Mouse (Mus musculus) heart, postnatal 0 days (tissue): ENCODE results near the gene Ptprj. TPM values are rescaled to one million over a fixed set of nuclear protein-coding genes. Genes with fewer than 3 reads are reported as not detected.
"Not testable (repeated sequence)": the region's sequence is repeated elsewhere in the genome, so short reads cannot be mapped to it uniquely, and the experiment has no call there.

Experiments used
- ATAC-seq: fragments of 200-750 bp; cut with Nextera tagmentation; 2 replicates; pipeline ENCODE4 v1.8.0; 2017; ENCODE audit warnings: low read depth, moderate number of reproducible peaks, moderate library complexity; ENCODE audit not compliant: insufficient read depth
- DNase-seq: peaks from one replicate; pipeline ENCODE4 v3.0.0-alpha.2; 2016; ENCODE audit warnings: low spot score
- H3K27ac ChIP-seq: fragments of 300-500 bp; sonication (generic); 2 replicates; pipeline ENCODE4 v1.5.1; 2014; ENCODE audit warnings: low read depth, mild to moderate bottlenecking
- H3K27me3 ChIP-seq: fragments of 300-500 bp; sonication (generic); 2 replicates; pipeline ENCODE4 v1.6.1; 2014; ENCODE audit warnings: low read length, mixed read lengths; ENCODE audit not compliant: control insufficient read depth, insufficient read depth
- H3K36me3 ChIP-seq: fragments of 300-500 bp; sonication (generic); replicated peaks from 2 replicates; pipeline ENCODE4 v1.6.1; 2014; ENCODE audit warnings: low read length, mixed read lengths; ENCODE audit not compliant: control insufficient read depth, insufficient read depth
- H3K4me1 ChIP-seq: fragments of 300-500 bp; sonication (generic); 2 replicates; pipeline ENCODE4 v1.6.1; 2014; ENCODE audit warnings: antibody characterized with exemption; ENCODE audit not compliant: control insufficient read depth, insufficient read depth
- H3K4me2 ChIP-seq: fragments of 300-500 bp; sonication (generic); 2 replicates; pipeline ENCODE4 v1.6.1; 2014; ENCODE audit warnings: low read depth, mild to moderate bottlenecking, low read length, moderate library complexity
- H3K4me3 ChIP-seq: fragments of 300-500 bp; sonication (generic); 2 replicates; pipeline ENCODE4 v1.5.1; 2014; ENCODE audit warnings: low read depth, low read length
- H3K9ac ChIP-seq: fragments of 300-500 bp; sonication (generic); replicated peaks from 2 replicates; pipeline ENCODE4 v1.6.1; 2014; ENCODE audit warnings: low read depth, low read length, mixed read lengths
- H3K9me3 ChIP-seq: fragments of 300-500 bp; sonication (generic); replicated peaks from 2 replicates; pipeline ENCODE4 v1.6.1; 2016; ENCODE audit warnings: low read length; ENCODE audit not compliant: control insufficient read depth
- CTCF ChIP-seq: IDR thresholded peaks from 2 replicates; pipeline ENCODE4 v1.5.1; 2016; ENCODE audit warnings: antibody characterized with exemption, control low read depth, low read depth
- EP300 ChIP-seq: IDR thresholded peaks from 2 replicates; pipeline ENCODE4 v1.6.1; 2016; ENCODE audit warnings: antibody characterized with exemption, low read depth
- WGBS: fragments of 180-500 bp; shearing (Covaris S2); extraction: QIAGEN DNeasy Blood & Tissue Kit; methylation state at CpG from one replicate; pipeline ENCODE4 v1.1.7; 2014; 5-methylcytosine and 5-hydroxymethylcytosine counted together
- polyA plus RNA-seq: library from polyadenylated mRNA; unstranded; fragments of >200 nt; fragmentation: Nextera tagmentation; extraction: Ambion mirVana; gene quantifications from 2 replicates; pipeline ENCODE4 v1.2.1, GENCODE M21; 2015
- total RNA-seq: library from RNA; depleted of rRNA; stranded (reverse); fragments of >200 nt; gene quantifications from 2 replicates; pipeline ENCODE4 v1.2.3, GENCODE M21; 2014; ENCODE audit warnings: low replicate concordance

The Ptprj gene
- total and polyA plus RNA-seq, 2 experiments from 2014 or later, result 0.56 to 6.8 TPM

DNA sequence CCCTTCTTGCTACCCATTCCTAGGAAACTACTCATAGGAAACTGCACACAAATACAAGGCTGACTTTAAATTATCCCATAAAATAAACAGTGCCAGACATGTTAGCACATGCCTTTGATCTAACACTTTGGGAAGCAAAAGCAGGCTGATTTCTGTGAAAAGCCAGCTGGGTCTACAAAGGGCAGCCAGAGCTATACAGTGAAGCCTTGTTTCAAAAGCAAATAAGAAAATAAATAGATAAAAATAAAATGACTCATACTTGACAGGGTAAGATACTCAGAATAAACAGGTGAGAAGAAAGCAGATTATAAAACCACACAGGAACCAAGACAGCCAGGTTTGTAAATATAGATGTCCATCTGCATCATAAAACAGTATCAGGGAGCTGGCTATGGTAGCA lies 118.2 kb downstream of the Ptprj start:
- H3K9me3 ChIP-seq, result no peaks in the 10 kb centered on the region
- TF ChIP-seq CTCF, result no peak
- no peak for TF ChIP-seq EP300
- no peak overlapping the region for H3K4me3 ChIP-seq
- H3K27me3 ChIP-seq, result no peaks in the 10 kb centered on the region
- H3K4me2 ChIP-seq, result no peak overlapping the region
- ATAC-seq (no peak), DNase-seq (no peak)
- H3K4me1 ChIP-seq, result no peaks in the 10 kb centered on the region
- peaks cover 9% of the 10 kb centered on the region; the same call in 1 of the 2 replicates for H3K36me3 ChIP-seq
- no peak overlapping the region for H3K9ac ChIP-seq
- no peak overlapping the region for H3K27ac ChIP-seq

DNA sequence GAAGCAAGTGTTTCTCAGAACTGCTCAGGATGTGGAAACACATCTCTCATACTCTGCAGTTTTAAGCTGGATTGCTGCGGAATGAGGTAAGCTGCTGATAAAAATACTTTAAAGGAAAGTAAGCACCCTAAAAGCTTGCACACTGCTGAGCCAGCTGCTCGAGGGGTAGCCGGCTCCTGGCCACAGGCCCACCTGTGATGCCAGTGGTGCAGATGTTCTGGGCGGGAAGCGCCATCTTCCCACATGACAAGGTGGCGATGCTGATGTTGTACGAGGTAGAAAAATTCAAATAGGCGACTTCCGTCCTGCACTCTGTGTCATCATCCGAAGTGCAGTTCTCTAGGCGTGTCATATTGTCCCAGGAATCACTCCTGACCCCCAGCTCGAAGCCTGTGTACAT lies 122.5 kb downstream of the Ptprj start:
- no peaks in the 10 kb centered on the region for H3K4me1 ChIP-seq
- DNase-seq (no peak), ATAC-seq (0 out of 2 replicates have a peak, but pooled peaks have one; percentile 8)
- H3K4me3 ChIP-seq, result no peak overlapping the region
- no peak for TF ChIP-seq CTCF
- no peak for TF ChIP-seq EP300
- no peak overlapping the region for H3K4me2 ChIP-seq
- H3K27me3 ChIP-seq, result no peaks in the 10 kb centered on the region
- H3K27ac ChIP-seq, result no peak overlapping the region
- no peaks in the 10 kb centered on the region for H3K9me3 ChIP-seq
- 75% methylated on average over 12 of the region's 12 CpGs for WGBS
- H3K9ac ChIP-seq, result no peak overlapping the region
- H3K36me3 ChIP-seq, result peaks cover 9% of the 10 kb centered on the region; the same call in 1 of the 2 replicates

DNA sequence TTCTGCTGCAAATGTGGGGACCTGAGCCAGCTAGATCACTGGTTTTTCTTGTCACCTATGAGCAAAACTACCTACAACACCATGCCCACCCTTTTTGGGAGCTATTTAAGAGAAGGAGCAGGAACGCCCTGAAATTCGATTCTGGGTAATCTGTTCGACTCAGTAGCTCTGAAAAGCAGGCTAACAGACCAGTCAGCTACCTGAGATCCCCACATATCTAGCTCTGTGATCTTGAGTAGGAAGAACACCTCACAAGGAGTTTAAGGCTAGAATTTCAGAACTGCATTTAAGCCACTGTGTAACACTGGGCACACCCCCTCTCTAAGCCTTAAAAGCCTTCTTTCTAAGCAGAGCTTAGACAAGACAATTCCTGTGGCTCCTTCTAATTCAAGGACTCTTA lies 128.1 kb downstream of the Ptprj start:
- H3K9me3 ChIP-seq, result no peaks in the 10 kb centered on the region
- H3K27me3 ChIP-seq, result no peaks in the 10 kb centered on the region
- H3K36me3 ChIP-seq, result no peaks in the 10 kb centered on the region
- no peak overlapping the region for H3K9ac ChIP-seq
- 79% methylated on average over 3 of the region's 3 CpGs for WGBS
- no peak overlapping the region for H3K4me2 ChIP-seq
- no peak overlapping the region for H3K4me3 ChIP-seq
- no peak for ATAC-seq
- H3K27ac ChIP-seq, result no peak overlapping the region
- no peaks in the 10 kb centered on the region for H3K4me1 ChIP-seq
- TF ChIP-seq CTCF (no peak), EP300 (no peak)
- no peak for DNase-seq

DNA sequence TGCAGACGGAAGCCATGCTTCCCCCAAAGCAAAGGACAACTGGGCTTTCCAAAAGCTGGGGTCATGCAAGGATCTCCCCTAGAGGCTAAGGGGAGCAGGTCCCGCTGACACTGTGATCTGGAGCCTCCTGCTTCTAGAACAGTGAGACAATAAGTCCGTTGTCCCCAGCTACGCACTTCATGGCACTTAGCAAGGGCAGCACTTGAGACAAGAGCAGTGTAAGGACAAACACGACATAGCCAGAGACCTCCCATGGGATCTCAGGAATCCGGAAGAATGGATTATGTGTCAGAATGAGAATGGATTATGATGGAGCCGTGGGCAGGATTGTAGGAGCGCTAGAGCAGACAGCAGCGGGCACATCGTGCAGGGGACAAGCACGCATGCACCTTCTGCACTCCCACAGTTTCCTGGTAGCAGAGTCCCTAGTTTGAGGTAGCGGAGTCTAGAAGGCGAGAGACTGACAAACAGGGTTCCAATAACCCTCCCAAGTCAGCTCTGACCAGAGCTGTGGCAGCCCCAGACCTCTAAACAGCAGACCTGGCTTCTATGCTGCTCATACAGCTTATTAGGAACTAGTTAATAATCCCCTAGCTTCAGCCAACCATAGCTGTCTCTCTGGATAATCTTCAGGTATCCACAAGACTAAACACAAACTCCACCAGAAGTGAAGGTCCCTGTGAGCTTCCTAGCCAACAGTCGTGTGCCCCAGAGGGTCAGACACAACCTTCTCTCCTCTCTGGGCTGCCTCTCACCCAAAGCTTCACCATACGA lies 131.3 kb downstream of the Ptprj start:
- H3K9ac ChIP-seq, result no peak overlapping the region
- H3K27me3 ChIP-seq, result no peaks in the 10 kb centered on the region
- 76% methylated on average over 15 of the region's 15 CpGs for WGBS
- H3K4me1 ChIP-seq, result no peaks in the 10 kb centered on the region
- no peak overlapping the region for H3K4me2 ChIP-seq
- H3K36me3 ChIP-seq, result no peaks in the 10 kb centered on the region
- TF ChIP-seq CTCF, result no peak
- ATAC-seq (no peak), DNase-seq (no peak)
- no peaks in the 10 kb centered on the region for H3K9me3 ChIP-seq
- H3K4me3 ChIP-seq, result no peak overlapping the region
- H3K27ac ChIP-seq, result no peak overlapping the region

DNA sequence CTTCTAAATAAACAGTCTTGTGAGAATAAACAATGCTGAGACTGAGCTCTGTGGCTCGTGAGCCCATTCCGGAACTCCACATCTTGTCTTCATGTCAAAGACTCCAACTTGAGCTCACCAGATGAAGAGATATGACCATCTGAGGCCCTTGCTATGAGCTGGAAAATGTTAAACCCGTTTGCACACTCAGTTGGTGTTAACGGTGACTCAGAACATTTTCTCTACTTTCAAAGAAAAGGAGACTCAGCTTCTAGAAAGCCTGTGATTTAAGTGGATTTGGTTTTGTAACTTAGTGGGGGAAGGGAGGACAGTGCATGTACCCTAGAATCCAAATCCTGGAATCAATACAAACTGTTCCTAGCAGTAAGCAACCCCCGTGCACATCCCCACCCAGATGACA lies 136.6 kb downstream of the Ptprj start:
- H3K27me3 ChIP-seq, result no peaks in the 10 kb centered on the region
- H3K36me3 ChIP-seq, result no peaks in the 10 kb centered on the region
- no peaks in the 10 kb centered on the region for H3K4me1 ChIP-seq
- H3K4me2 ChIP-seq, result no peak overlapping the region
- TF ChIP-seq CTCF (no peak), EP300 (no peak)
- H3K4me3 ChIP-seq, result no peak overlapping the region
- no peaks in the 10 kb centered on the region for H3K9me3 ChIP-seq
- 74% methylated on average over 5 of the region's 5 CpGs for WGBS
- DNase-seq, result no peak
- no peak overlapping the region for H3K27ac ChIP-seq
- no peak for ATAC-seq
- H3K9ac ChIP-seq, result no peak overlapping the region

DNA sequence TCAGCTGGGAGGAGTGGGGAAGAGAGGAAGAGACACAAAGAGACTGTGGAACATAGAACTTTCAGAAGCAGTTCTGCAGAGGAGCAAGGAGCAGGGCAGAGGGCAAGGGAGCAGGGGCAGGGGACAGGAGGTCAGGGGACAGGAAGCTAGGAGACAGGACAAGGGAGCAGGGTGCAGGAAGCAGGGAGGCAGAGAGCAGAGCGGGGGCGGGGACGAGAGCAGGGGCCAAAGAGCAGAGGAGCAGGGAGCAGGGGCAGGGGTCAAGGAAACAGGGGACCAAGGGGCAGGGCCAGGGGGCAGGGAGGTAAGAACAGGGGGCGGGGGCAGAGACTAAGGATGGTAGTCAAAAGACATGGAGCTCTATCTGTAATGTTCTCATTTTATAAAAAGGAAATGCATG lies 138.6 kb downstream of the Ptprj start:
- not testable (repeated sequence) for H3K9me3 ChIP-seq, H3K27ac ChIP-seq, DNase-seq, H3K4me2 ChIP-seq, H3K4me3 ChIP-seq, H3K36me3 ChIP-seq, ATAC-seq, H3K4me1 ChIP-seq, H3K27me3 ChIP-seq, H3K9ac ChIP-seq
- WGBS, result 57% methylated on average over 4 of the region's 4 CpGs

DNA sequence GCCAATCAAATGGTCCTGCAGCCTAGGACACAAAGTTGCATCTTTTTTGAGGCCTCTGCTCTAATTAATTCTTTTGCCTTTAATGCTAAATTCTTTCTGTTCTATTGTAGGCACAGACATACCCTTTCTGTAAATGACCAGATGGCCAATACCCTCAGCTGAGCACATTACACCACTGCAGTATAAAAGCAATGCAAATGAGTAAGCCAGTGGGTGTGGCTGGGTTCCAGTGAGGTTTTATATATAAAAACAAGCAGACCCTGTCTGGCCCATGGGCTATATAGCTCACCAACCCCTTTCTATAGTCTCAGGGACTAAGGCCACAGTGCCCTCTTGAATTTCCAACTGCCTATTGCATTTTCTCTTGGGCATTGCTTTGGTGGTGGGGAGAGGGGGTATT lies 140.3 kb downstream of the Ptprj start:
- DNase-seq, H3K27ac ChIP-seq, H3K9ac ChIP-seq, ATAC-seq, H3K27me3 ChIP-seq, H3K4me1 ChIP-seq, H3K36me3 ChIP-seq, H3K9me3 ChIP-seq, H3K4me2 ChIP-seq, H3K4me3 ChIP-seq: not testable (repeated sequence)

DNA sequence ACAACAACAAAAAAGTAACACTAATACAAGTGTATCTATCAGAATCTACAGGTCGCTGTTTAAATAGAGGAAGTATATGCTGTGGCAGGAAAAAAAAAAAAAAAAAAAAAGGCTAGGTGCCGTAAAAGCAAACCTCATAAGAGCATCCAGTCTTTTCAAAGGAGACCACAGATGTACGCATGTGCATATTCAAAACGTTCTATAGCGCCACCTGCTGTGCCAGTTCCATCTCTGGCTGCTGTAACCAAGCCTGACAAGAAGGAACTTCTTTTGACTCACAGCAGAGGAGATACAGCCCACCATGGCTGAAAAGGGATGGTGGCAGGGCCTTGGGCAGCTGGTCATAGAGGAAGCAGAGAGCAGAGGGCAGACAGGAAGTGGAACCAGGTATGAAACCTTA lies 143.0 kb downstream of the Ptprj start:
- not testable (repeated sequence) for H3K27me3 ChIP-seq, H3K4me2 ChIP-seq, H3K9me3 ChIP-seq, H3K9ac ChIP-seq, H3K36me3 ChIP-seq, H3K4me3 ChIP-seq, DNase-seq, H3K4me1 ChIP-seq, H3K27ac ChIP-seq, ATAC-seq
- 81% methylated on average over 1 of the region's 5 CpGs for WGBS
